Mouse (Mus musculus) fat pad, adult 2 months (tissue): ENCODE results near the gene Apoa5.
A peak's percentile ranks its signal among the peaks of the same experiment; 100 is the strongest.

Experiments used
- DNase-seq: peaks from one replicate; pipeline ENCODE4 v3.0.0-alpha.2; 2011; ENCODE audit warnings: low read depth, low spot score; ENCODE audit errors: extremely low read depth

Apoa5 gene

DNA sequence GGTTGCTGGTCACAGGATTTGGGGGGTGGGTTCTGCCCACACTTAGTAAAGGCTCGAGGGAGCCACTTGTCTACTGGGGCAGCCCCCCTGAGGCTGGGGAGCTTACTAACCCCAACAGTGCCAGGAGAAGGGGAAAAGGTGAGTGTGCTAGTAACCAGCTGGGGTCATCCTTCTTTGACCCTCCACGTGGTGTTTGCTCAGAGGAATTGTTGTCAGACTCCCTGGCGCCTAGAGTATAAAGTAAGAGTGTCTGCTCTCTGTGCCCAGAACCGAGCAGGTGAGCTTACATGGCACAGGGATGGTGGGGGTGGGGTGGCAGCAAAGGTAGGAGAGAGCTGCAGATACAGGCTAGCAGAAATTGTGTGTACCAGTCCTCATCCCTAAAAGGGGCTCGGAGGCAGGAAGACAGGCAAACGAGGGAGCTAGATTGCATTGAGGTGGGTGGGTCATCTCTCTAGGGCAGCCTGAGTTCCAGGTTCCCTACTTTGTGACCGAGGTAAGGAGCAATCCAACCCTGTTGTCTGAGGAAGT lies at the start of gene Apoa5:
Apoa5 (plus strand) TSS at position 291 of the 531 bp plus-strand sequence.
- no peak for DNase-seq

DNA sequence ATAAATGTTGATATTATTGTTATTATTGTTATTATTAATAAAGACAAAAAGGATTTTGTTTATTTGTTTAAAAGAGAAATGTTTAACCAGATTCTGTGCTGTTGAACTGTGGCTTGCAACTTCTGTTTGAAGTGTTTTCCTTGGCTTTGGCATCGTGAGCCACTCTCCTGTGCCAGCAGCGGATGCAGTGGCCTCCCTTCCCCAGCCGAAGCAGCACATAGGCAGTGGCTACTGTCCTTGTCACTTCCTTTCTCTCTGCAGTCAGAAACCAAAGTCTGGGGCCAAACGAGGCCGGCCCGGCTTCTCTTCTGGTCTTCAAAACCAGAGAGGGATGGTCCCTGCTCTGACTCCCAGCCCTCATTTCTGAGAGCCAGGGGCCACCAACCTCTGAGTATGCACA lies 45.3 kb upstream of the Apoa5 start:
- no peak for DNase-seq

DNA sequence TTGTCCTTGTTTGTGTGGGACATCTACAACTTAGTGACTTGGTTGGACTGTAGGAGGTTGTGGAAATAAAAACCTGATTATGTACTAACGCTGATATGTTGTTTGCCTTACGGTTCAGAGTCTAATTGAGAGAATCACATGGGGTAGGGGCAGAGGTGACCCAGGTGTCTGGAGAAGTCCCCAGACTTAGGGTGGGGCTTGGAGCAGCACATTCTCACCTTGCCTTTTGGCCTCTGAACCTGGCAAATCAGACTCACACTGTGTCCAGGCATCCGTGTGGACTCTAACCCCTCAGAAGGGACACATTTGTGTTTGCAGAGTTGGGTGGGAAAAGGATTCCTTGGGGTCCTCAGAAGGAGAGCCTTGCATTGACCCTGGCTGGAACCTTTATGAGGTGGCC lies 44.3 kb upstream of the Apoa5 start:
- no peak for DNase-seq

DNA sequence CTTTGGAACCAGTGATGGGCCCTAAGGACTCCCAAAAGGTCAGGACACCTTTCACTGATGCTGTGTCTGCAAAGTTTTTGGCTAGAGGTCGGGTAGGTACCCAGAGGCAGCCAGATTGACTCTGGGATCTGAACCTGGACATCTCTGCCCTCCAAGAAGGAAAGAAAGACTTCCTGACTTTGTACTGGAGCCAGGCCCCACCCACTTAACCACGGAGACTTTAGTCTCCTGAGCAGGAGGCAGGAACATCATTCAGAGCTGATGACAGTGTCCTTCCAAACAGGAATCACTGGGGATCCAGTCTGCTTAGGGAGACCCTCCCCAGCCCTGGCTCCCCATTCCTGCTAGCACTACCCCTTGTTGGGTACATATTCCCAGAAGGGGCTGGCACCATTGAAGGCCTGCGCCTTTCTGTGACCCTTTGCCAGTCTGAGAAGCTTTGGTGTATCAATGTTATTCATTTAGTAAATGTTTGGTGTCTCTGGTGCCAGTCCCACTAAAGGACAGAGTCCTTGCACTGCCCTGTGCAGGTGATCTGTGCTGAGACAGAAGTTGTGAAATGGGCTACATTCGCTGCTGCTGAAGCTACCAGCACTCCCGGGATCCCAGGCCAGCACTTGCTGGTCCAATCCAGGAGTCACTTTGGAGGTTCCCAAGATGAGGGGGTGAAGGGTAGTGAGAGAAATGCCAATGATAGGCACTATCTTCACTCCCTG lies 43.3 kb upstream of the Apoa5 start:
- DNase-seq: no peak

DNA sequence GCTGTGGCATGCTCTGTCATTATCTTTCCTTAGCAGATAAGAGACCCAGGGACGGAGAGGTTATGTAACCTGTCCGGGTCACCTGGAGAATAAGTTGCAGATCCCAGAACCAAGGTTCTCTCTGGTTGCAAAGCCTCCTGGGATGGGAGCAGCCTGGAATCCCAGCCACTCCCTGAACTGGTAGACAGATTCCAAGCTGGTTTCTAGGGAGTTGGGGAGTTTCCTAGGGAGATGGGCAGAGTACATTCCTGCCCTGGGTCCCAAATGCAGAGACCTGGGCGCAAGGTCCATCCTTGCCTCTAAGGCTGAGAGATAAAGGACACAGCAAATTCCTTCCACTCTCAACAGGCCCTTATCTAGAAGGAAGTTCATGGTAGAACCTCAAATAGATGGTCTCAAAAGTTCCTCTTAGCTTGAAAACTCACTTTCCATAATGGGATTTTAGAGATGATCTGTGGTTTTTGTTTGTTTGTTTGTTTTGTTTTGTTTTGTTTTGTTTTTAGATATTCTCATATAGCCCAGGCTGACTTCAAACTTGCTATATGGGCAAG lies 41.3 kb upstream of the Apoa5 start:
- no peak for DNase-seq

DNA sequence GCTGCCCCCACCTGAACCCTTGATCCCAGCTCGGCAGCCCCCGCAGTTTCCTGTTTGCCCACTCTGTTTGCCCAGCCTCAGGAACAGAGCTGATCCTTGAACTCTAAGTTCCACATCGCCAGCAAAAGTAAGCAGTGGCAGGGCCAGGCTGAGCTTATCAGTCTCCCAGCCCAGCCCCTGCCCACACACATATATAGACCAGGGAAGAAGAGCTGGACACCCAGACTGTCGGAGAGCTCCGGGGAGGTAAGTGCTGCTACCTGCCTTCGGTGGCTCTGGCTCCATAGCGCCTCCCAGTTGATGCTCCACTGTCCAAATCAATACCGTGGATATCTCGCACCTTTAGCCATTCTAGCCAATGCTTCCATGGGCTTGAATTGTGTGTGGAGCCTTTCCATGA lies 39.9 kb upstream of the Apoa5 start, which contains the start of gene Apoa1:
Apoa1 (plus strand) TSS at position 90 of the 400 bp plus-strand sequence.
- no peak for DNase-seq

DNA sequence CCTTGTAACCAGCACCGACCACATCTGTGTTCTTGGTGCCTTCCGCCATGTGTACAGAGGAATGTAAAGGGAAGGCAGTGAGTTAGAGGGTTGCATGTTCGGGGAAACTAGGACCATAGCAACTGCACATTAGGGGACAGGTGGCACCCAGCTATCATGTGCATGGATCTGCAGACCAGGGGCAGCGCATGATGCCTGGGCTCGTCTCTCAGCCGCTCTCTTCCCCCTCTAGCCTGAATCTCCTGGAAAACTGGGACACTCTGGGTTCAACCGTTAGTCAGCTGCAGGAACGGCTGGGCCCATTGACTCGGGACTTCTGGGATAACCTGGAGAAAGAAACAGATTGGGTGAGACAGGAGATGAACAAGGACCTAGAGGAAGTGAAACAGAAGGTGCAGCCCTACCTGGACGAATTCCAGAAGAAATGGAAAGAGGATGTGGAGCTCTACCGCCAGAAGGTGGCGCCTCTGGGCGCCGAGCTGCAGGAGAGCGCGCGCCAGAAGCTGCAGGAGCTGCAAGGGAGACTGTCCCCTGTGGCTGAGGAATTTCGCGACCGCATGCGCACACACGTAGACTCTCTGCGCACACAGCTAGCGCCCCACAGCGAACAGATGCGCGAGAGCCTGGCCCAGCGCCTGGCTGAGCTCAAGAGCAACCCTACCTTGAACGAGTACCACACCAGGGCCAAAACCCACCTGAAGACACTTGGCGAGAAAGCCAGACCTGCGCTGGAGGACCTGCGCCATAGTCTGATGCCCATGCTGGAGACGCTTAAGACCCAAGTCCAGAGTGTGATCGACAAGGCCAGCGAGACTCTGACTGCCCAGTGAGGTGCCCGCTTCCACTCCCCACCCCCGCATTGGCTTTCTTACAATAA lies 38.6 kb upstream of the Apoa5 start:
- DNase-seq: no peak

DNA sequence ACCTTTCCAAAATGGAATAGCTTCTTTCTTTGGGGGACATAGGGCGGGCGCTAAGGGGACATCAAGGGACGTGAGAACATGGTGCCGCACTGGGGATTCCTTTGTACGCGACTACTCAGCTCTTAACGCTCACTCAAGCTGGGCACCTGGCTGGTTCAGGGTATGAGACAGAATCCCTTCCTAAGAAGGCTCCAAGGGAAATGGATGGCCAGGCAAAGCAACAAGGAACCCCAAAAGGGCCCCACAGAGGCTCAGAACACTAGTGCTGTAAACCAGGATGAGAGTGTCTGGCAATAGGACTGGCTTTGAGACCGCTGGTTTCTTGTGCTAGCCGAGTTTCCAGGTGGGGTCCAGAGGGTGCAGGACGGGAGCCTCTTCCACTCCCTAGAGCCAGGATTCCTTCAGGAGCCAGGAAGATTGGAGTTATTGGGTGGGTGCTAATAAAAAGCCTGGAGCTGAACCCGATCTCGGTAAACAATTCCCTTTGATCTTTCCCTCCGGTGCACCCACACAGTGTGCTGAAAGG lies 37.9 kb upstream of the Apoa5 start:
- DNase-seq: no peak

DNA sequence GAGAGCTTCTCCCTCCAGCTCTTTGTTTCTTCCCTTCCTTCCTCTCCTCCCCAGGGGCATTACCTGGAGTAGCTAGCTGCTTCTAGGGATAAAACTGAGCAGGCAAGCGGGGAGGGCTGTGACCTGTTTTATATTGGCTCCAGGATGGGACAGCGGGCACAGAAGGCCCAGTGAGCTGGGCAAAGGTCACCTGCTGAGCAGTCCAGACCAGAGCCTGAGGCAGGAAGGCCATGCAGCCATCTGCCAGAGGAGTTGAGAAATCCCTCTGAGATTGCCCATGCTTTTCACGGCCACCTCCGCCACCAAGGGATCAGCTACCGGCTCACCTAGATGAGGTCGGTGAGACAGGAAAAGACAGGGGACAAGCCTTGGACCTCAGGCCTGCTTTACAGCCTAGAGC lies 33.2 kb upstream of the Apoa5 start:
- no peak for DNase-seq

DNA sequence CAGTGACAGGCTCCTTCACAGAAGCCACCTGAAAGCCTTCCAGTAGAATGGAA lies 33.0 kb upstream of the Apoa5 start, which contains the start of gene Apoc3:
Apoc3 (minus strand) TSS at position 41 of the 53 bp plus-strand sequence.
- DNase-seq: no peak

DNA sequence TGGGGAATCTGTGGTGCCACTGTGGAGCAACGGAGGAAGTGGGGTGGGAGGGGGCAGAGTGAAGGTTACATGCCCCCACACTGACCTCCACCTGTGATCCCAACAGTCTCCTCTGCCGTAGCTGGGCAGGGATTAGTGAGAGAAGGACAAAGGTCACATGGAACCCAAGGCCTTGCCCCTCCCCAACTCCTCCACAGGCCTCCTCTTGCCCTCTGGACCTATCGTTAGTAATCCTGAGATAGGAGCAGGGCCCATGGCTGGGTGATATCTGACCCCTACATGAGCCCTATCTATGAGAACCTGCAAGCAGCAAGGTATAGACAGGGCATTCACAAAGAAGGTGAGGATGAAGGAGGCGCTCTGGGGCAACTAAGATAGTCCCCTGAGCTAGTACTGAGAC lies 32.8 kb upstream of the Apoa5 start:
- DNase-seq: no peak

DNA sequence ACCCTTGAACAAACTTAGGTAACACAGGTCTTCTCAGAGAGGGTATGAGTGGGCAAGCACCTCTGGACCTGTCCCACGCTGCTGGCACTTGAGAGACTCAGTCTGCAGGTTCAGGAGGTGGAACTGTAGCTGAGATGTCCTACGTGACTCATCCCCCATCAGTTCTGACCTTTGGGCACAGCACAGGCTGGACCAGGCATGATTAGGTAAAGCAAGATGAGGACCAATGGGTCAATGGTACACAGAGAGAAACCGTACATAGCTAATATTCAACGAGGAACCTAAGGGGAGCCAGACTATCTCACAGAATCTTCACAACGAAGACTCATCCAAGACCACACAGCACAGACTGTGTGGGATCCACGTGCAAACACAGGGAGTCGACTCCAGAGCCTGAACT lies 29.6 kb upstream of the Apoa5 start:
- no peak for DNase-seq

DNA sequence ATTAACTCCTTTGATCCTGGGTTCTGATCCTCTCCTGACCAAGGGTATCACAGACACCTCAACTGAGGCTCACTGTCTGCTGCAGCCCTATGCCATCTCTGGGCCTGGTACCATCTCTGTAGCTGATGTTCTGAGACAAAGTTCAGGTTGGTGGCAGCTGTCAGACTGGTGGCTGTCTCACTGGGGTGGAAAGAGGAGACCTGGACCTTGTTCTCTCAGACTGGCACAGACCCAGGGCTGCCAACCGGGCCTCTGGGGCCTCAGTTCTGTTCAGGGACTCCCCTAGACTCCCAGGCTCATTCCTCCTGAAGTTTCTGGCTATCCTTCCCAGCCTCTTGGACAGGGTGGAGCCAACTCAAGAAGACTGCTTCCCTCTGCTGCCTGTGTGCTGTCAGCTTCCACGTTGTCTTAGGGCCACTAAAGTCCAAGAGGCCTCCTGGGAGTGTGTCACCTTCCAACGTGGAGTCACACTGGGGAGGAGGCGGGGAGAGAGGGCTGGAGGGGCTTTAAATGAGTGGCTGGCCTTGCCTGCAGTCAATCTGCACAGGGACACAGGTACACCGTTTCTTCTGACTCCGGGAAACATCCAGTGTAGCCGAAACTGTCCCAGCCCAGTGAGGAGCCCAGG lies 27.8 kb upstream of the Apoa5 start, which contains the start of gene Apoa4:
Apoa4 (plus strand) TSS at position 171 of the 628 bp plus-strand sequence.
- no peak for DNase-seq

DNA sequence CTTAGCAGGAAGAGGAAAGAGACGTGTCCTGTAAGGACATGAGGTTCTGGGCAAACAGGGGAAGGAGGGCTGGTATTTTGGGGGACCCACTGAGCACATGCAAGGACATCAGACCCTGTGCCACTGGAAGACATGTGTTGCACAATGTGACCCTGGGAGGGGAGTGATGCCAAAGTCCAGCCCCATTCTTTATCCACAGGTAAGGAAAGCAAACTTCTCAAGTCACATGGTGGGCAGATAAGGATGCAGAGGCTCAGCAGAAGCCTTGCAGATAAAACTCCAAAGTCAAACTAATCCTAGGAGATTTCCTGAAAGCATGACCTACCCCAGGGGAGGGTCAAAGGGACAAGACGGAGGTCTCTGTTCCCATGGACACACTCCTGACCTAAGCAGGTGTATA lies 26.6 kb upstream of the Apoa5 start:
- no peak for DNase-seq

DNA sequence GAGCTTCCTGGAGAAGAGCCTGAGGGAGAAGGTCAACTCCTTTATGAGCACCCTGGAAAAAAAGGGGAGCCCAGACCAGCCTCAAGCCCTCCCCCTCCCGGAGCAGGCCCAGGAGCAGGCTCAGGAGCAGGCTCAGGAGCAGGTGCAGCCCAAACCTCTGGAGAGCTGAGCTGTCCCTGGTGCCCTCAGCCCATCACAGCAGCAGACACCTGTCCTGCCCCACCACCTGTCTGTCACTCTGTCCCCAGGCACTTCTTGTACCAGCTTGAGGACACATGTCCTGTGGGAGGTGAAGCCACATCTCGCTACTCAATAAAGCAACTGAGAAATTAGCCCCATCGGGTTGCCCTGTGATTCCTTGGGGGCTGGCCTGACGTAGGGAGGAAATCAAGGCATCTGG lies 25.3 kb upstream of the Apoa5 start:
- DNase-seq: no peak

DNA sequence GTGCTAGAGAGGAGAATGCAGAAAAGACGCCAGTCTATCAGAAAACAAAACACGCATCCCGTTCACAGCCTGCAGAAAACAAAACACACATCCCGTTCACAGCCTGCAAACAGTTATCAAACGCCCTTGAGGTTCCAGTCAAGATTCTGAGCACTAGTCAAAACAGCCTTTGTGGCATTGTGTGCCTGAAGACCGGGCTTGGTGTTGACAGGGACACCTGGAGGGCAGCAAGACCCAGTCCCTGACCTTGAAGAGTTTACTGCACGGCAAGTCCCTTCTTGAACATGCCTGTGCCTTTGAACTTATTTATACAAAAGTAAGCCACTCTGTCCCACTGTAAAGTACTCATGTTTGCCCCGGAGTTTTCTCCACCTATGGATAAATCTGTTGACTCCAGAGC lies 24.8 kb upstream of the Apoa5 start:
- no peak for DNase-seq

DNA sequence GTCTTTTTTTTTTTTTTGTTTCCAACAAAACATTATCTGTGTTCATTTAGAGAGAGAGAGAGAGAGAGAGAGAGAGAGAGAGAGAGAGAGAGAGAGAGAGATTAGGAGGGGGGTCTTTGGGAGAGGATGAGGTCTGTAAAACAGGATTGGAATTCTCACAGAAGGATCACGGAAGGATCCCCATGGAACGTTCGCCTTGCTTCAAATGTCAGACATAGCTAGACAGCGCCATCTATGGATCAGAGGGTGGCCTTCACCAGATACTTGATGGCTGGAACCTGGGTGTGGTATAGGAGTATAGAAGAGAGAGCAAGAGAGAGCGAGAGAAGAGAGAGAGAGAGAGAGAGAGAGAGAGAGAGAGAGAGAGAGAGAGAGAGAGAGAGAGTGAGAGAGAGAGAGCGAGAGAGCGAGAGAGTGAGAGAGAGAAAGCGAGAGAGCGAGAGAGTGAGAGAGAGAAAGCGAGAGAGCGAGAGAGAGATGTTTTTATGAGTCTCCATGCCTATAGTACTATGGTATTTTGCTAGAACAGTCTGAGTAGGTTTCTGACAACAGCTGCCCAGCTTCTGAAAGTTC lies 21.6 kb upstream of the Apoa5 start:
- peak; percentile 11 for DNase-seq

DNA sequence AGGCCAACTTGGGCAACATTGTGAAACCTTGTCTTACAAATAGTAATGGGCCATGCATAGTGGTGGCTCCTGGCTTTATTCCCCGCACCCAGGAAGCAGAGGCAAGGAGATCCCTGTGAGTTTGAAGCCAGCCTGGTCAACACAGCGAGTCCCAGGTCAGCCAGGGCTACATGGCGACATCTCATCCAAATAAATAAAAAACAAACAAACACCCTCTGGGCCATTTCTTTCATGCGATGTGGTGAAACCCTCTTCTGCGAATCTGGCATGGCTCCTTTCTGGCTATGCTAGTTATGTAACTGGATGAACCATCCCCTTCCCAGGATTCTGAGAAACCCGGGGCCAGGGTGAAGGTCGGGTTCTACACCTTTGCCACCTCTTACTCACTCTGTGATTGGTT lies 12.3 kb upstream of the Apoa5 start:
- no peak for DNase-seq

DNA sequence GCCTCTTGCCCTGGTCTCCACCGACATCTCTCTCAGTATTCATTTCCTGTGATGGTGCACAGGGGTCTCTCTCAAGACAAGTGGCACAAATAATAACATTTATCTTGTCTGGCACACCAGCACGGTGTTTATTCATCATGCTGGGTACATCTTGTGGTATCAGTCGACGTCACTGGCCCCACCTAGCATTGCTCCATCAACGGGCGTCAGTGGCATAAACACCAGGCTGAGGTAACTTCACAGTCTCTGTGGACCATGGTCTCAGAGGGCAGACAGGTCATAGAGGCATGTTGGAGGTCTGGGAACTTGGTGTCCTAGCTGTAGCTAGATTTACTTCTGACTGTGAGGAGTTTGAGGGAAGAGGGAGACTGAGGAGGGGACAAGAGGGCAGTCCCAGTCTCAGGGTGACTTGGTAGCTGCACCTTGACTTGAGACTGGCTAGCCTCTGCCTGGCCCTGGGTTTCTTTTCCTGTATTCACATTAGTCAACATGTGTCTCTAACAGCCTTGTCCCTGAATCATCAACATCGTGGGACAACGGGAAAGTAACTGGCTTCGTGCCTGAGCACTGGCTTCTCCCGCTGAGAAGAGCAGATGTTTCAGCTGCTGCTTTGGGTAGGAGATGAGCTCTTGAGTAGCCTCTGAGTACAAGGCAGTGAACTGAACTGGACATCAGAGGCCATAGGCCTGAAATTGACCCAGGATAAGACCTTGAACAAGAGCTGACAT lies 11.6 kb upstream of the Apoa5 start:
- no peak for DNase-seq

DNA sequence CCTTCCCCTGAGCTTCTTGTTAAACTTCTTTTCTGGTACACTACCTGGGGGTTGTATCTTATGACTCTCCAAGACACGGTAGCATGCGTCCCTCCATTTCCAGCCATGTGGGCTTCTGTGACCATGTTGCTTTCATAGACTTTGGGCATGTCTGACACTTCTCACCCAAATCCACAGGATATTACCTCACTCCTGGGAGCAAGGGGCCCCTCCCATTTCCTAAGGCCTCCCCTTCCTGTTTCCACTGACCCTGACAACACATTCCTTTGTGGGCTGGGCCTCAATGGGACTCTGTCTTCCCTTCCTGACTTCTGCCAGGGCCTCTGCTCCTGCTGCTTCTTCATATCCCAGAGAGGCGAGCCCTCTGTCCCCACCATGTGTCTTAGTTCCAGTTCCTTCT lies 10.9 kb upstream of the Apoa5 start:
- DNase-seq: no peak

DNA sequence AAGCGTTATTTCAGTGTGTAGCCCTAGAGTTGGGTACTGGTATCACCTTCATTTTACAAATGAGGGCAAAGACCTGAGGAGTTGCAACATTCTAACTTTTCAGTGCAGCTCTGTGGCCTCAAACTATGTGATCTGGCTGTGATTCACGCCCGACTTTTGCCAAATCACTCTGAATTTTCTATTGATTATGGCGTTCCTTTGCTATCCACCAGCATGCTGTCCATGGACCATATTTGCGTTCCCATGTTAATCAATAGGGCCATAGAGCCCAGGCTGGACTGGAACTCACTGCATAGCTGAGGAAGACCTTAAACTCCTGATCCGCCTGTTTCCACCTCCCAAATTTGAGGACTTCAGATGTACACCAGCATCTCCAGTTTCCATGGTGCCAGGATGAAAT lies 9.3 kb upstream of the Apoa5 start:
- no peak for DNase-seq
